8 mouse cellular contexts compared by ENCODE assay signal in the genomic region with DNA sequence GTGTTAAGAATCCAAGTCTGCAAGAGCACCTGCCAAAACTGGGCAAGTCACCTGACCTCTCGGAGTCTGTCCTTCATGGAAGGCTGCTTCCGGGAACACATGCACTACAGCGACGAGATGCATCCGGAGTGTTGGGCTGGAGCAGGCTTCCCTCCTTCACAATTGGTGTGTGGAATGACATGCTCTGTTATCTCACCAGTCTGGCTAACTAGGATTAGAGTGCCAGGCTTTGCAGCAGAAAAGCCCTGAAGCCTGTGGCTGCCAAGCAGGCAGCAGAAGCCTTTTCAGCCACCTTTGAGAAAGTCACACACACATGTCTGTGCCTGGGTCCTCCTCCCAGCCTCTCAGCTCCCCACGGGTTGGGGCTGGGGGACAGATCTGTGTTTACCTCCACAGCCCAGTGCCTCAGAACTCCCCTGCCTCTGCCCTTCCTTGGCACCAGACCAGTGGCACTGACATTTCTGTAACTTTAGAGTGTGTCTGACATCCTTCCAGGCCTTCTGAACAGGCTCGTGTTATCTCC. TPM values are rescaled to one million over a fixed set of nuclear protein-coding genes. Genes with fewer than 3 reads are reported as not detected.
A peak's percentile ranks its signal among the peaks of the same experiment; 100 is the strongest.
DNase-seq lines count a peak whose midpoint lies in the region; ATAC-seq and TF ChIP-seq lines count a peak whose summit lies in the region.

No protein-coding gene starts in this region.

- no peaks in the 10 kb centered on the region for H3K27me3 ChIP-seq in forebrain, postnatal 0 days (ENCODE audit: insufficient read depth, low read length)
- no peaks in the 10 kb centered on the region for H3K27me3 ChIP-seq in forebrain, embryonic 15.5 days

- no peaks in the 10 kb centered on the region for H3K36me3 ChIP-seq in forebrain, postnatal 0 days (ENCODE audit: insufficient read depth)
- no peaks in the 10 kb centered on the region for H3K36me3 ChIP-seq in forebrain, embryonic 15.5 days

- intact Hi-C loops in heart, postnatal 36 days (cut with DNase I): no loop called here

- no peak overlapping the region for H3K4me2 ChIP-seq in forebrain, postnatal 0 days (ENCODE audit: low read depth)
- no peak overlapping the region for H3K4me2 ChIP-seq in forebrain, embryonic 15.5 days (replicated peaks)

- H3K4me1 ChIP-seq in forebrain, postnatal 0 days (ENCODE audit: insufficient read depth): no peaks in the 10 kb centered on the region
- no peaks in the 10 kb centered on the region for H3K4me1 ChIP-seq in forebrain, embryonic 15.5 days

- H3K4me3 ChIP-seq in forebrain, postnatal 0 days (ENCODE audit: low read depth, low read length): no peak overlapping the region
- no peak overlapping the region for H3K4me3 ChIP-seq in forebrain, embryonic 15.5 days

- H3K9ac ChIP-seq in forebrain, postnatal 0 days: no peak overlapping the region
- H3K9ac ChIP-seq in forebrain, embryonic 15.5 days (replicated peaks): no peak overlapping the region

- TF ChIP-seq CTCF in forebrain, postnatal 0 days (IDR thresholded peaks at IDR 0.05; ENCODE audit: low read depth): no peak

- peak; percentile 58; the same call in 1 of the 2 replicates for ATAC-seq in forebrain, postnatal 0 days
- no peak for ATAC-seq in forebrain, embryonic 15.5 days (replicated peaks)

- H3K27ac ChIP-seq in forebrain, postnatal 0 days (ENCODE audit: low read depth, low read length): no peak overlapping the region
- no peak overlapping the region for H3K27ac ChIP-seq in forebrain, embryonic 15.5 days (replicated peaks)

- no peaks in the 10 kb centered on the region for H3K9me3 ChIP-seq in forebrain, postnatal 0 days (ENCODE audit: low read length)
- no peaks in the 10 kb centered on the region for H3K9me3 ChIP-seq in forebrain, embryonic 15.5 days

- peak; percentile 13 for DNase-seq in forebrain, postnatal 0 days
- peak; percentile 27 for DNase-seq in thymus, postnatal 4 days
- DNase-seq in thymus, postnatal 0 days (ENCODE audit: low spot score): no peak
- peak; percentile 24 to 57 for DNase-seq in heart, postnatal 36 days
- DNase-seq in skeletal muscle tissue, adult 2 months (ENCODE audit: low read depth, low spot score): peak; percentile 55
- DNase-seq in yolk sac, embryonic 10.5 days (ENCODE audit: low spot score): no peak
- no peak for DNase-seq in ovary, adult 18-20 months (ENCODE audit: low spot score)

- 55% methylated on average over 7 of the region's 7 CpGs for WGBS in forebrain, postnatal 0 days
- 66% methylated on average over 7 of the region's 7 CpGs for WGBS in forebrain, embryonic 15.5 days

RNA-seq across cellular contexts. Expression of a gene that starts 10.2 kb away (rescaled TPM):
- total RNA-seq in forebrain, postnatal 0 days (2014; rRNA removed): 1.3 and 2.2 TPM in 2 replicates
- polyA plus RNA-seq in forebrain, postnatal 0 days (2015; fragmentation: Nextera tagmentation; extraction: Ambion mirVana): 0.80 and 1.0 TPM in 2 replicates
- polyA plus RNA-seq in forebrain, embryonic 15.5 days (2015; fragmentation: Nextera tagmentation; extraction: Ambion mirVana): 0.69 and 0.84 TPM in 2 replicates
- 178 TPM in 2 replicates for polyA plus RNA-seq in thymus, postnatal 0 days (2015; fragmentation: Nextera tagmentation; extraction: Ambion mirVana)
- 1 to 10 TPM; 1.5 to 1.7 TPM for total RNA-seq in heart, postnatal 36 days (2021)

RNA-seq across cellular contexts. Expression of a gene that starts 49.7 kb away (rescaled TPM):
- total RNA-seq in forebrain, postnatal 0 days (2014; rRNA removed): 97.5 and 97.9 TPM in 2 replicates
- polyA plus RNA-seq in forebrain, postnatal 0 days (2015; fragmentation: Nextera tagmentation; extraction: Ambion mirVana): 50.7 and 51.5 TPM in 2 replicates
- polyA plus RNA-seq in forebrain, embryonic 15.5 days (2015; fragmentation: Nextera tagmentation; extraction: Ambion mirVana): 100 and 101 TPM in 2 replicates
- polyA plus RNA-seq in thymus, postnatal 0 days (2015; fragmentation: Nextera tagmentation; extraction: Ambion mirVana): 8.9 and 11.8 TPM in 2 replicates
- 1 to 10 TPM in 1 of 2 experiments, under 1 TPM in 1; 0.69 to 1.5 TPM for total RNA-seq in heart, postnatal 36 days (2021)

Comparison
In these comparisons a context has a peak if more than half of its experiments do, and no peak if none do; other contexts are left out.
1. DNase-seq: peak in forebrain, postnatal 0 days (single experiment), thymus, postnatal 4 days (single experiment), heart, postnatal 36 days (2 of 2) and skeletal muscle tissue, adult 2 months (single experiment); none in thymus, postnatal 0 days (single experiment), yolk sac, embryonic 10.5 days (single experiment) and ovary, adult 18-20 months (single experiment).
2. RNA of a gene that starts 10.2 kb away (polyA plus RNA-seq): 178 TPM in thymus, postnatal 0 days; 0.80 to 1.0 TPM in forebrain, postnatal 0 days and 0.69 to 0.84 TPM in forebrain, embryonic 15.5 days; every median in the first group is over 10 times any median in the second.